In genomic region chr13:107492448-107492847, GRCm38 (mm10) we compare ENCODE assay signal across 16 mouse cellular contexts.
"Had no signal": no experiment of that assay in that cellular context is flagged by ENCODE, and none has a peak within 500 bp of the region (broad histone marks: within the 10 kb centered on the region; RNA-seq: fewer than 3 reads in every experiment).

No protein-coding gene starts in this region.

- H3K27me3 ChIP-seq: neural tube, embryonic 13.5 days; neural tube, embryonic 15.5 days; stomach, embryonic 15.5 days had no signal

- H3K4me1 ChIP-seq: stomach, embryonic 15.5 days had no signal

- H3K4me3 ChIP-seq: neural tube, embryonic 13.5 days; neural tube, embryonic 15.5 days; stomach, embryonic 15.5 days had no signal

- H3K27ac ChIP-seq: neural tube, embryonic 13.5 days; neural tube, embryonic 15.5 days; stomach, embryonic 15.5 days; stomach, postnatal 0 days had no signal

- H3K9ac ChIP-seq: neural tube, embryonic 13.5 days; neural tube, embryonic 15.5 days; stomach, embryonic 15.5 days had no signal

- DNase-seq: retina, postnatal 1 day; right cerebral cortex, adult 18-20 months; right cerebral cortex, postnatal 14 days; right cerebral cortex, postnatal 25 days; right cerebral cortex, postnatal 4 days; spleen, adult 18-20 months; thymus, adult 18-20 months; thymus, adult 2 months; thymus, postnatal 14 days; thymus, postnatal 25 days; thymus, postnatal 36 days; thymus, postnatal 4 days had no signal

- H3K9me3 ChIP-seq: neural tube, embryonic 13.5 days; neural tube, embryonic 15.5 days; stomach, embryonic 15.5 days had no signal

- H3K36me3 ChIP-seq: neural tube, embryonic 13.5 days; neural tube, embryonic 15.5 days; stomach, embryonic 15.5 days had no signal
